Mouse (Mus musculus): ENCODE data around the gene Gm20388.

- no peak for TF ChIP-seq POLR2A (IDR thresholded peaks at IDR 0.05; ENCODE audit: low read depth, low read length)
- no peak for TF ChIP-seq CTCF (conservative IDR thresholded peaks at IDR 0.05; ENCODE audit: insufficient read depth, insufficient read length, low read depth, low read length)
Measured at GRCm38 (mm10) chr8:121354844-121355243, 1444.2 kb downstream of the Gm20388 start.

All from kidney, adult 2 months (tissue).